Mouse (Mus musculus): ENCODE results near the gene Olfr62.

DNA sequence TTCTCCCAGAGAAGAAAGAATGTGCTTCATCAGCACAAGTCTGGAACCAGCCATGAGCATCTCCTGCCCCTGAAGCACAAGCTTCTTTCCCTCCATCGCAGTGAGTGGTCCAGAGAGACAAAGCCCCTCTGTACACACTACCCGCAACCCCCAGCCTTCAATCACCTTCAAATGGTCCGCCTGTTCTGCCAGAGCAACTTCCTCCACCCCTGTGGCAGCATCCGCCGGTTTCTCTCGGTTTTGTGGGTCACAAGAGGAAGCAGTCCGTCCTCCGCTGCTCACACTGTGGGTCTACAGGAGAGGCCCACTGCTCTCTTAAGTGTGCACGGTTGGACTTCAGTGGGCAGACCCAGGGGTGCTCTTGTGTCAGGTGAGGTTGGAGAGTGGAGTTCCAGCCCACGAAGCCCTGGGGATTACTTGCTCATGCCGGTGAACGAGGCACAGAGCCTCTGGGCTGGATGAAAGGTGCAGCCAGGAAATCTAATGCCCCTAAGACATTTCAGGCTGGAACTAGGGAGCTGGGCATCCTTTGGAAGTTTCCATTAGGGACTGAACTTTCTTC lies 33.7 kb downstream of the Olfr62 start, which contains the start of gene Olfr1342:
- TF ChIP-seq CTCF (IDR thresholded peaks at IDR 0.05; ENCODE audit: low read depth) (no peak), EP300 (IDR thresholded peaks at IDR 0.05; ENCODE audit: low read depth) (no peak)
